Comparison of ENCODE assay signal across 9 mouse cellular contexts in the genomic region with DNA sequence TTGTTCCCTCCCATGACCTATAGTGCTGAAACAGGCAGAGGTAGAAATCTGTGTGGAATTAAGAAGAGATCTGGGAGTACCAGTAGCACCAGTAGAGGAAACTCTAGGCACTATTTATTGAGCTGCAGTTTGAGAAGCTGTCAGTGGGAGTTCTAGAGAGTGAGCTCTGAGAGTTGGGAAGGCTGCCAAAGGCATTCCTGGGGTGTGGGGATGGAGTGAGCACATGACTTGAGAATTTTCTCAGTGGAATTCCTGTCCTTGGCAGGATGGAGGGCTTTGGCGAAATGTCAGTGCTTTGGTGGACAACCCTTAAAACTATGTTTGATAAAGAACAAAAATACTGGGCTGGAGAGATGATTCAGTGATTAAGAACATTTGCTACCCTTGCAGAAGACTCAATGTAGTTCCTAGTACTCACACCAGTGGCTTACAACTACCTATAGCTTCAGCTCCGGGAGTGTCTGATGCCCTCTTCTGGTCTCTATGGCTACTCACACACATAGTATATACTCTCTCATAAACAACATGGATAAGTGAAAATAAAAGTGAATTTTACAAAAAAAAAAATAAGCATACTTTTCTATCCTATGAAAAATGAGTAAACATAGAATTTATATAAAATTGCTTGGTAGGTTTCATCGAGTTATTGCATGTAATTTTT. TPM values are rescaled to one million over a fixed set of nuclear protein-coding genes. Genes with fewer than 3 reads are reported as not detected.
DNase-seq lines count a peak whose midpoint lies in the region; ATAC-seq and TF ChIP-seq lines count a peak whose summit lies in the region.
"Had no signal": no experiment of that assay in that cellular context is flagged by ENCODE, and none has a peak within 500 bp of the region (broad histone marks: within the 10 kb centered on the region; RNA-seq: fewer than 3 reads in every experiment).

No protein-coding gene starts in this region.

- peak; percentile 44 for TF ChIP-seq CTCF in layer of hippocampus, adult 2 months (conservative IDR thresholded peaks at IDR 0.05)

- H3K27ac ChIP-seq in heart, embryonic 14.5 days (replicated peaks in 1 of 2; ENCODE audit: control insufficient read depth in 1 of 2, insufficient read depth in 1 of 2, low read depth in 2 of 2, low read length in 2 of 2) = peak overlapping the region in 1 of 2 experiments; percentile 47; a peak in 1 of 4 replicates
- peak overlapping the region; percentile 85 for H3K27ac ChIP-seq in layer of hippocampus, adult 2 months
- H3K27ac ChIP-seq: neural tube, embryonic 13.5 days had no signal

- no peaks in the 10 kb centered on the region for H3K9me3 ChIP-seq in heart, embryonic 14.5 days (ENCODE audit: control insufficient read depth, low read length)
- H3K9me3 ChIP-seq: neural tube, embryonic 13.5 days had no signal

- no peak for ATAC-seq in cerebellum, adult (ENCODE audit: insufficient number of reproducible peaks, low FRiP score, low TSS enrichment)
- peak; percentile 66; the same call in 1 of the 2 replicates for ATAC-seq in heart, embryonic 14.5 days (ENCODE audit: insufficient number of reproducible peaks, insufficient read depth, low FRiP score, low read depth)

- H3K27me3 ChIP-seq in heart, embryonic 14.5 days (ENCODE audit: control insufficient read depth, insufficient read depth, low read length) = no peaks in the 10 kb centered on the region
- H3K27me3 ChIP-seq: neural tube, embryonic 13.5 days had no signal

- H3K4me2 ChIP-seq in heart, embryonic 14.5 days (ENCODE audit: low read length) = no peak overlapping the region
- H3K4me2 ChIP-seq: neural tube, embryonic 13.5 days had no signal

- H3K9ac ChIP-seq in heart, embryonic 14.5 days (ENCODE audit: low read length) = no peak overlapping the region
- H3K9ac ChIP-seq: neural tube, embryonic 13.5 days had no signal

- WGBS in heart, embryonic 14.5 days = 59% methylated on average over 3 of the region's 3 CpGs

- H3K4me1 ChIP-seq in heart, embryonic 14.5 days (ENCODE audit: control insufficient read depth in 2 of 2, insufficient read depth in 2 of 2, low read length in 2 of 2) = peaks cover 2 to 6% of the 10 kb centered on the region in 2 experiments; a peak in 3 of 4 replicates
- H3K4me1 ChIP-seq: neural tube, embryonic 13.5 days had no signal

- peak; percentile 76 to 80 for DNase-seq in cerebellum, postnatal 10 days
- peak; percentile 28 for DNase-seq in right cerebral cortex, adult 18-20 months
- DNase-seq in right cerebral cortex, postnatal 25 days = no peak
- DNase-seq in layer of hippocampus, adult 2 months (ENCODE audit: low spot score in 2 of 2) = peak; percentile 54 to 56
- peak; percentile 44 to 65 for DNase-seq in right cerebral cortex, postnatal 10 days (ENCODE audit: low spot score in 2 of 2)
- no peak for DNase-seq in natural killer cell, adult 2 months (ENCODE audit: low spot score in 2 of 2)

- no peaks in the 10 kb centered on the region for H3K36me3 ChIP-seq in heart, embryonic 14.5 days (ENCODE audit: control insufficient read depth, insufficient read depth, low read length)
- H3K36me3 ChIP-seq: neural tube, embryonic 13.5 days had no signal

- no peak overlapping the region for H3K4me3 ChIP-seq in heart, embryonic 14.5 days (ENCODE audit: control insufficient read depth in 1 of 2, insufficient read depth in 1 of 2, low read depth in 1 of 2, low read length in 2 of 2)
- no peak overlapping the region for H3K4me3 ChIP-seq in layer of hippocampus, adult 2 months
- H3K4me3 ChIP-seq: neural tube, embryonic 13.5 days had no signal

RNA-seq across cellular contexts. Expression of a gene that starts 20.4 kb away (rescaled TPM):
- 0.05 and 0.14 TPM in 2 replicates for polyA plus RNA-seq in heart, embryonic 14.5 days (2014; fragmentation: Nextera tagmentation; extraction: Ambion mirVana)
- total RNA-seq in layer of hippocampus, adult 2 months (2021) = 10 to 100 TPM; 18.7 to 19.9 TPM

Comparison
In these comparisons a context has a peak if more than half of its experiments do, and no peak if none do; other contexts are left out.
1. DNase-seq: peak in cerebellum, postnatal 10 days (2 of 2), right cerebral cortex, adult 18-20 months (single experiment), layer of hippocampus, adult 2 months (2 of 2) and right cerebral cortex, postnatal 10 days (2 of 2); none in right cerebral cortex, postnatal 25 days (single experiment) and natural killer cell, adult 2 months (0 of 2).